In the genomic region with DNA sequence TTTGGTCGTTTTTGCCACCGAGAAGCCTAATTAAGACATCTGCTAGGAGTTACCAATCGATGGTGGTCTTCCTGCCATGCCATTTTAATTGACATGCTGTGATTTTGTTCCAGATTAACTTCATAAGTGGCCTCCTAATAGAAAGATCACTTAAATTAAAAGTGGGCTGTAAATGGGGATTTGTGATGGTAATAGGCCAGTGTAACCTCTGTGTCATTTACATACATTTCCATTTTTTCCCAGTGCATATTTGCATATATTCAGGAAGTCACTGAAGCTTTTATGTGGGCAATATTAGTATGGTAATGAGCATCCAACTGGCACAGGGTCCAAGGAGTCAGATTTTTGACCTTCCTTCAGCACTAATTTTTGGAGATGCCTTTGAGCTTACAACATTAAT, we compare ENCODE assay signal across 14 mouse cellular contexts.
"Had no signal": no experiment of that assay in that cellular context is flagged by ENCODE, and none has a peak within 500 bp of the region (broad histone marks: within the 10 kb centered on the region; RNA-seq: fewer than 3 reads in every experiment).

No protein-coding gene starts in this region.

- DNase-seq: kidney, adult 9 months; kidney, postnatal 36 days; layer of hippocampus, adult 9-11 months; layer of hippocampus, postnatal 36 days; lung, embryonic 14.5 days; lung, postnatal 10 days; lung, postnatal 4 days; right cerebral cortex, postnatal 14 days; thymus, adult 2 months; thymus, postnatal 25 days had no signal

- ATAC-seq: liver, embryonic 12.5 days had no signal

- H3K4me3 ChIP-seq: limb, embryonic 15.5 days; liver, embryonic 12.5 days; stomach, embryonic 15.5 days had no signal

- H3K27me3 ChIP-seq: limb, embryonic 15.5 days; liver, embryonic 12.5 days; stomach, embryonic 15.5 days had no signal

- H3K4me2 ChIP-seq: limb, embryonic 15.5 days; liver, embryonic 12.5 days; lung, embryonic 14.5 days; stomach, embryonic 15.5 days had no signal

- H3K4me1 ChIP-seq: limb, embryonic 15.5 days; liver, embryonic 12.5 days; stomach, embryonic 15.5 days had no signal

- H3K9me3 ChIP-seq: limb, embryonic 15.5 days; liver, embryonic 12.5 days; stomach, embryonic 15.5 days had no signal

- H3K27ac ChIP-seq: kidney, postnatal 0 days; limb, embryonic 15.5 days; liver, embryonic 12.5 days; stomach, embryonic 15.5 days had no signal

- H3K9ac ChIP-seq: limb, embryonic 15.5 days; liver, embryonic 12.5 days; lung, embryonic 14.5 days; stomach, embryonic 15.5 days had no signal

- H3K36me3 ChIP-seq: limb, embryonic 15.5 days; liver, embryonic 12.5 days; stomach, embryonic 15.5 days had no signal
